Mouse (Mus musculus) adrenal gland, postnatal 4 days (tissue): ENCODE data around the gene Parp12. TPM values are rescaled to one million over a fixed set of nuclear protein-coding genes. Genes with fewer than 3 reads are reported as not detected.

Source experiments
- DNase-seq, 2 experiments: peaks; one replicate each; pipeline ENCODE4 v3.0.0; 2021 to 2022; ENCODE audit warnings: low spot score in 2 of 2, mixed read lengths in 2 of 2
- long read RNA-seq, 2 experiments: library from polyadenylated mRNA; stranded (forward); transcript quantifications; one replicate each; pipeline ENCODE4 v2.0.0; 2021
- total RNA-seq, 2 experiments: library from RNA; stranded (reverse); gene quantifications; 2 replicates each; pipeline ENCODE4 v1.2.3; 2021

Parp12 gene
- total RNA-seq = 10 to 100 TPM; 21.7 to 22.5 TPM
- long read RNA-seq, experiment 1, transcript Parp12-201 (12 exons, 3,231 nt) = major isoform, 13 of 16 reads
- long read RNA-seq, experiment 1, partial matches to known transcripts = 0 of 16 reads
- long read RNA-seq, experiment 1, other reads (novel, unspliced or antisense) = 3 of 16 reads
- long read RNA-seq, experiment 2, transcript Parp12-201 (12 exons, 3,231 nt) = major isoform, 25 of 31 reads
- long read RNA-seq, experiment 2, partial matches to known transcripts = 2 of 31 reads
- long read RNA-seq, experiment 2, other reads (novel, unspliced or antisense) = 4 of 31 reads

DNA sequence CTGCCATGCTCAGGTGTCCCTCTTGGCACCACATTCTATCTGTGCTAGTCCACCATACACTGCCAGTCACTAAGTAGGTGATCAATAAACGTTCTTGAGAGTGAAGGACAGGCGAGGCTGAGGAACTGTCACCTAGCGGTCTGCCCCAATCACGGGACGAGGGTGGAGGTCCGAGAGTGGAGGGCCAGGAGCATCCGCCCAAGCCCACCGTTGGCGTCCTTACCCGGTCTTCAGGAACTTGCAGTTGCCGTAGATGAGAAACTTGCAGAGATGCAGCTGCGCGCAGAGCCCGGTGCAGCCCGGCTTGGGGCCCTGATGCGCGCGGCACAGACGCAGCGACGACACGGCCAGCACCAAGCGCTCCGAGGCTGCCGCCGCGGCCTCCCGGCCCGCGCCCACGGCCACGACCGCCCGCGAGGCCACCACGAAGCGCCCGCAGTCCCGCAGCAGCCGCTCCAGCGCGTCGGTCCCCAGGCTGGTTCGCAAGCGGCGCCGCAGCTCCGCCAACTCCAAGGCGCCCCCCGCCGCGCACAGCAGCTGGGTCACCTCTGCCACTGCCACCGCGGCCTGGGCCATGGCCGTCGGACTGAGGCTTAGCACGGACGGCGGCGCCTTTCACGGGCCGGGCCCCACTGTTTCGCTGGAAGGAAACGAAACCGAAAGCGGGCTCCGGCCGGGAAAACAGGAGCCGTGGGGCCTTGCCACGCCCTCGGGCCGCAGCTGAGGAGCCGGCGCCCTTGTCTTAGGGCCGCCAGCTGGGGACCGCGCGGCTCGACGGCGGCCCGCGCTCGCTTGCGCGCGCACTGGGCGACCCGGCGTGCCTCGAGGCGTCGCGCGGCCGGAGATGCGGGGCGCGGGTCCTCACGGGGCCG is at the start of gene Parp12:
TSS of gene Parp12 (minus strand) at position 766 of the 872 bp plus-strand sequence.
- peak; percentile 52 to 65 for DNase-seq

DNA sequence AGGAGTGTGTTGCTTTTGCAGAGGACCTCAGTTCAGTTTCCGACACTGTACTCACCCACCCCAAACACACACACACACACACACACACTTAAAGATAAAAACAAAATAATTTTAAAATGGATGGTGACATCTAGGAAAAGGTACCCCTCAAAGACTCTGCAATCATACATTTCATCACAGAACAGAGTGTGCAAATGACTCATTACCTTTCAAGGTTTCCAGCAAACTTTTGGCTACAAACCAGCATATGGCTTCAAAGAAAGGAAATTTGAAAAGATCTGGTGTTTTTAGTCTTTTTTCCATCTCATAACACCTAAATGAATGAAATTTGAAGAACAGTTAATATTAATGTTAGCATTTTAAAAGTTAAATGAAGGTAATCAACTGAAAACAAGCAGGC is 46.7 kb upstream of the Parp12 start:
- no peak for DNase-seq

DNA sequence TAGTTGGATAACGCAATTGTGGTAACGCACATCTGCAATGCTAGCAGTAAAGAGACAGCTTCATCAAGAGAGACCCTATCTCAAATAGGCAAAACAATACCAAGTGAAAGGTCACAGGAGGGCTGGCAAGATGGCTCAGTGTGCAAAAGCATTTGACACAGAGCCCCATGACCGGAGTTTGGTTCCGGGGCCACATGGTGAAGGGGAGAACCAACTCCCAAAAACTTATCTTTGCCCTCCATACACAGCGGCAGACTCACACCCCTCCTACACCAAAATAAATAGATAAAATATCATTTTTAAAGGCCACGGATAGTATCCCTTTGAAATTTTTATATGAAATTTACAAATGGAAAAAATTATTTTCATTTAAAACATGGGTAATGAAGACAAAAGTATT is 43.8 kb upstream of the Parp12 start:
- DNase-seq = no peak

DNA sequence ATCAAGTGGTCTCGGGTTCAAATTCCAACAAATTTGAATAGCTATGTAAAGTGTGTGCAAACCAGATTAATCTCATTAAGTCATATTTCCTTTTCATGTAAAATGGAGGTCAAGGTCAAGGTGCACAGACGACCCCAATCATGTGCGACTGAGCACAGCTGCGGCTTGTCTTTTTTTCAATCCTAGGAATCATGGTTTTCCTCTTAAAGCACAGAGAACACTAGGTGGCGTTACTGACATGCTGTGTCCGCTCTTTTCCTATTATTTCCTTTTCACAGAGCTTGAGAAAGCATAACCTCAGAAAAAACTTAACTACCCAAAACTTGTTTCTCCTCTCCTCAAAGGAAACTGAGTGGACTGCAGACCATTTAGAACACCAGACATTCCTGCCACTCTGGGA is 27.9 kb upstream of the Parp12 start:
- DNase-seq = no peak

DNA sequence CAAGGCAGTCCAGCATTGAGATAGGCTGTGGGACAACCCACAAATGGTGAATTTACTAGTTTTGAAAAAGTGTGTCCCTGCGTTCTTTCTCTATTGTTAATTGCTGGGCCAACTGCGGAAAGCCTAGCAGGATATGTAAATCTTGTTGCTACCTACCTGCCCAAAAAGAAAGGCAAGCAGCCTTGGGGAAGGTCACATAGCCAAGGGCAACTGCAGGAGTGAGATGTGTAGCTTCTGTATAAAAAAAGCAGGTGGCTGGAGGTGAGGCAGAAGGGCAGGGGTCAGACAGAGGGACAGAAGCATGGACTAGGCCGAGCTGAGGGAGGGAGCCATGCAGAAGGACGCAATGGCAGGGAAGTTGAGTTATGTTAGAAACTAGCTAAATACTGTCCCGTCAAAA is 14.4 kb upstream of the Parp12 start:
- no peak for DNase-seq

DNA sequence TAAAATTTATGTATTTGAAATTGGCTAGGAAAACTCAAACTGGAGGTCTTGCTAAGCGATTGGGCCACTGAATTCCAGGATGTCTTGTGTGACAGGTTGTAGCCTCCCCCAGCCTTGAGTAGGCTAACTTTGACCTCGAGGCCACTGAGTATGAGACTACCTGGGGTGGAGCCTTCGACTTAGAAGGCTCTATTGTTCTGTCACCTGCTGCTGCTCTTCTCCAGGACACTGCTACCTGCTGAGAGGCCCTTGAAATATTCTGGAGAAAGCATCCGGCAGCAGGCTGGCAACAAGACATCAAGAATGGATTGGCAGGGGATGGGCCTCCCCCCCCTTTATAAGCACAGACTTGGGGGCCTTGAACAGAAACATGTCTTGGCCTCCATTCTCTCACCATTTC is 13.3 kb upstream of the Parp12 start:
- DNase-seq = no peak

DNA sequence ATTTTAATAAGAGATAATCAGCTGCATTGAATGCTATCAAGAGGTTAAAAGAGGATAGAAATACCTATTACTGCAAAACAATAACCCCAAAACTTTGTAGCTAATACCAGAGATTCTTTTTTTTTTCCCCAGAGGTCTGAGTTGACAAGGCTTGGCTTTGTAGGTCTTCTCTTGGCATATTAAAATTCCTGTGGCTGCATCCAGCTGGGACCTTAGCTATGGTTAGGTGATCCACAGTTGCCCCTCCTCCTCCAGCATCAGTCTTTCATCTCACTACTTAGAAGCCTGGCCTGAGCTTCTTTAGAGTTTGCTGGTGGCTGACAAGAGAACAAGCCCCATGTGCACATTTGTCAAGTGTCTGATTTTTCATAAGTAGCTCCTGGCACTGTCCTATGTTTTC is 6.6 kb upstream of the Parp12 start:
- DNase-seq = no peak

DNA sequence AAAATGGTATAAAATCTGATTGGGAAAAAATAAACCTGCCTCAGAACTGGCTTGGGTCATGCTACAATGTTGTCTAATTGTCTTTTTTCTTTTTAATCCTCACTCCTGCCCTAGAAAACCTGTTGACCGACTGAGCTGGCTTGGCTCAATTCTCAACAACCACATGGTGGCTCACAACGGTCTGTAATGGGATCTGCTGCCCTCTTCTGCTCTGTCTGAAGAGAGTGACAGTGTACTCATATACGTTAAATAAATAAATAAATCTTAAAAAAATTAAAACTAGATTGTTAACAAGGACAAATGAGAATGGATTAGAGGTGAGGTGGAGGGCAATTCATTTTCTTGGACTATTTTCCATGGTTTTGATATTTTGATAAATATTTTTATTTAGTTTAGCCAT is 2.5 kb upstream of the Parp12 start:
- DNase-seq = no peak

DNA sequence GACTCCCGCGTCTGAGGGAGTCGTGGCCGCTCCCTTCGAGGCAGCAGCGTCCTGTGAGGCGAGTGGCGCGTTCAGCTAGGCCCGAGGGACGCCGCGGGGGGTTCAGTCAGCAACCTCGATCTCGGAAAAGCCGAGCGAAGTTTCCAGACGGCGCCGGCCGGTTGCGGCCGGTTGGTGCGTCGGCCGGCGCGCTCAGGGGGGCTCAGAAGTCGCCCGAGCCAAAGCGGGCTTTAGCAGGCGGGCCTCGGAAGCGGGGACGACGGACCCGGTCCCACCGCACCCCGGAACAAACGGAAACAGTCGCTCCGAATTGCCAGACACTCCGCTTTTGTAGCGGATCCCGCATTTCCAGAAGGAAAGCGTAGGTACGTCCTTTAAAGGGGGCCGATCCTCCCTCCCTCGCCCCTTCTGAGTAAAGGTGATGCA is 320 bp upstream of the Parp12 start:
- peak in 1 of 2 experiments; percentile 24 for DNase-seq

DNA sequence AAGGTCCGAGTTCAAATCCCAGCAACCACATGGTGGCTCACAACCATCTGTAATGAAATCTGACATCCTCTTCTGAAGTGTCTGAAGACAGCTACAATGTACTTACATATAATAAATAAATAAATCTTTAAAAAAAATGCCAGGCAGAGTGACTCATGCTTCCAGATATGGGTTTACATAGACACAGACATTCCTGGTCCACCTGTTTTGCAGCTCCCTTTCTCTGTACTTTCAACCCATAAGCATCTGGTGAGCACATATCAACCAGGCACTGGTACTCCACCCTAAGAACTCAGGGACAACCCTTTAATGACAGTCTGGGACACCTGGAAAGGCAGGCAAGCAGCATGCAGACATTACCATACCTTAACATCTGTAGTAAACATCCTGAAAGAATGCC is 2.7 kb downstream of the Parp12 start:
- no peak for DNase-seq

DNA sequence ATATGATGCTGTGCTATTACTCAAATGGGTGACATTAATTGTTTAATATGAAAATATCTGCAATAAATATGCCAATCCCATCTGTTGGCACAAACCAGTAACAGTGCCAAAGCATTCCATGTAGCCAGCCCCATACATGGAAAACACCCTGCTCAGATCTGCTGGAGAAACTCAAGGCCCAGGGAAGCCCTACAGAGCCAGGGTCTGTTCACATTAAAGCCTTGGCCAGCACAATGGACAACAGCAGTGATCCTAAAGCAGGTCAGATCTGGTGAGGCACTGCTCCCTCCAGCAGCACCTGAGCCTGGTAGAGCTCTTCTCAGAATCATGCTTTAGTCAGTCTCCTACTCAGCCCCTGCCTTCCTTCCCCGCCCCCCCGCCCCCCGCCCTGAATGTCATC is 5.0 kb downstream of the Parp12 start:
- DNase-seq = no peak

DNA sequence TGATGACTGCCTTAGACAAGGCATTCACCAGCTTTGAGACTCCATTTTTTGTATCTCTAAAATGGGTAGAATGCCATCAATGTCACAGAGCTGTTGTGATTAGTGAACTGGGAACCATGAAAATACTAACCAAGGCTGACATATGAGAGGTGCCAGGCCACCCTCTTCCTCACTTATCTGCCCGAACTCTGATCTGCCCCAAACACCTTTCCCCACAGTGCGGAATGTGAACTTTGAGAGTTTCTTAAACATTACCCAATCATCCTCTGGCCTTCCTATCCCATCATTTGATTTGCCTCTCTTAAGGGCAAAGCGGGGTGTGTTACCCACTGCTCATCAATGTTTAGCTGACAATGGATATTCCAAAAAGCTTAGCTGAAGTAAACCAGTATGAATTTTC is 5.4 kb downstream of the Parp12 start:
- DNase-seq = no peak

DNA sequence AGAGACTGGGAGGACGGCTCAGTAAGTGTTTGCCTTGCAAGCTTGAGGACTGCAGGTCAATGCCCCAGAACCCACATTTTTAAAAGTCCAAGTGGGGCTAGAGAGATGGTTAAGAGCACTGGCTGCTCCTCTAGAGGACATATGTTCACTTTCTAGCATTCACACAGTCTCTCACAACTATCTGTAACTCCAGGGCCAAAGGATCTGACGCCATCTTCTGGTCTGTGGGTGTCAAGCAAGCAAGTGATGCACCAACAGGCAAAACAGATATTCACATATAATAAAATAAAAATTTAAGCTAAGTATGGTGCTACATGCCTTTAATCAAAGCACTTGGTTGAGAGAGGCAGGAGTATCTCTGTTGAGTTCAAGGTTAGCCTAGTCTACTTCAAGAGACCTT is 11.3 kb downstream of the Parp12 start:
- no peak for DNase-seq

DNA sequence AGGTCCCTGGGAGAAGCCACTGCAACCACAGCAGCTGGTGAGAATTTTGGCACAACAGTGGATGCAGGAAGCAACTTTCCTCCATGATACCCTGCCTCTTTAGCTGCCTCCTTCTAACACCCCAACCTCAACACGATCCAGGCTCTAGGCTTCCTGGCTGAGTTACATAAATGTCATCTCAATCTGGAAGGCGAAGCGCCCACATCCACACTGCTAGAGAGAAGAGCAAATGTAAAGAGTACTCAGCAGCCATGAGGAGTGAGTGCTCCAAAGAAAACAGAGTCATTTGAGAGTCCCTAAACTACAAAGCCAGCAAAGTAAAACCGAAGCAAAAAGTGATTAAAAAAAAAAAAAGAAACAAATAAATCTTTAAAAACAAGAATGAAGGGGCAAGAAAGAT is 13.5 kb downstream of the Parp12 start:
- DNase-seq = no peak

DNA sequence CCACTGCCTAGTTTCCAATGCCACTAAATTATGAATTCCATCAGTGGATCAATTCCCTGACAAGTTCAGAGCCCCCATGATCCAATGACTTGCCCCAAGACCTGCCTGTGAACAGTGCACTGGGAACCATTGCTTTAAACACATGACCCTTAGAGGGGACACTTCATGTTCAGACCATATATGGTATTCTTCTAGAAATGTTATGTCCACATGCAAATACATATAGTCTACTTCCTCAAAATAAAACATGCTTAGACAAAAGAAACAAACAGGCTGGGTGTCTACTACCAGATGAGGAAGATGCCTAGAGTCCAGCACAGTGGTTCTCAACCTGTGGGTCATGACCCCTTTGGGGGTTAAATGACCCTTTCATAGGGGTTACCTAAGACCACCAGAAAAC is 41.7 kb downstream of the Parp12 start:
- DNase-seq = no peak

DNA sequence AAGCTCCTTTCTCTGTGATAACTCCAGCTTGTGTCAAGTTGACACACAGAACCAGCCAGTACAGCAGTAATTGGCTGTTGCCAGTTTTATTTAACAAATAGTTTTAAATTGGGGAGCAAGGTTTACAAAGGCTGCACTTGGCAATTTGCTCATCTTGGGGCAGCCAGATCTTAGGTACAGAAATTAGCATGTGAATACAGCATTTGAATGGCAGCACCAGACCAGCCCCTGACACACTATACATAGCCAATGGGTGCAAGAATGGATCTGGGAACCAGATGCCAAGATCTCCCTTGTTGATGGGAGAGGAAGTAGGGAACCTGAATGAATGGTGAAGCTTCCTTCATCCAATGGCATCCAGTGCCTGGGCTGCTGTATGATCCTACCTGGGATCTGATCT is 44.0 kb downstream of the Parp12 start:
- DNase-seq = no peak

DNA sequence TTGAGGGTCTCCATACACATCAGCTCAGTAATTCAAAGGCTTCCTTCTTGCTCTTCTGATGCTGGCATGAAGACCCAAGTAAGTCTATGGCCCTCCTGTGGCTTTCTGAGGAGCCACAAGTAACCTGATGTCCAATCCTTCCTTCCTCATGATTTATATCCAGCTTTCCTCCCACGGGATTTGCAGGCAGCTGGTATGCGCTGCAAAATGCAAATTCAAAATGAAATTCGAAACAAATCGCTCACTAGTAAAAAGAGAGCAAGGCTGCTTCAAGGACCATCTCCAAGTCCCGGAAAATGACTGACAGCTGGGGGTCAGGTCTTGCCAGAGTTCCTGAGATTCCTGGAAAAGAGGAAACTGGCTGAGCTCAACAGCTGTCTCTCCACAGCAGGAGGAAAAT is 45.5 kb downstream of the Parp12 start:
- DNase-seq = no peak

DNA sequence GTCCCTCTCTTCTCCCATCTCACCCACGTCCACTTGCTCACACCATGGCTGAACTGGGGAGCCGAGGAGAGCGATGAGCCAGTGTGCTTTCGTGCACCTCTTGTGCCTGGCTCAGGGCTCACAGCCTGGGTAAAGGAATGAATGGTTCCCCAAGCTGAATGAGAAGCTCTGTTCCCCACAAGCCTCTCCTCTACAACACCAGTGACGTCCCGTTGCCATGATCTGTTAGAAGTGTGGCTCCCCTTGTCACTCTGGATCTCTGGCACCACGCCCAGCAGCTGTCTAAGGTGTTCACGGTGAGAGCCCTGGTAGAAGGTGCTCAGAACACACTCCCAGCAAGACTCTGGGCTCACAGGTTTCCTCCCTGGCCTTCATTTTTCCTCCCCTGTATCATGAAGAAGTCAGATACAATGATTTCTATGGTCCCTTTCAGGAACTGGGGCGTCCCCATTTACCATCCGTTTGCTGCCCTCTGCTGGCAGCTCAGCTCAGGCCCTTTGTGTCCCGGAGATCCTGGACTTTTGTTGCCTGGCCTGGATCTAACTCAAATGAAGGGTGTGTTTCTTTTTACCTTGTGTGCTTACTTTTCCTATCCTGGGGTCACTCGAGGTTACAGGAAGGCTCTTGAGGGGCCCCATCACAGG is 51.1 kb downstream of the Parp12 start:
- peak; percentile 57 to 65 for DNase-seq

DNA sequence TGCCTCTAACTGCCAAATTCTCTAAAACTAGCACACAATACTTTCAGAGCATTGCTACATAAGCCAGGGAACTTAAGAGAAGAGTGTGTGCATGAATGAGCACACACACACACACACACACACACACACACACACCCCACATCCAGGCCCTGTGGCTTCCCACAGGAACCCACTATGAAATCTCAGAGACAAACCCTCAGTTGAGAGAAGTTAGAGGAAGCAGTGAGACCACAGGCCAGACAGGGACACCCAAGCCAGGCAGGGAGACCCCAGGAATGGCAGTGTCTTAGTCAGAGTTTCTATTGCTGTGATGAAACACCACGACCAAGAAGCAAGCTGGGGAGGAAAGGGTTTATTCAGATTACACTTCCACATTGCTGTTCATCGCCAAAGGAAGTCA is 54.6 kb downstream of the Parp12 start:
- no peak for DNase-seq

DNA sequence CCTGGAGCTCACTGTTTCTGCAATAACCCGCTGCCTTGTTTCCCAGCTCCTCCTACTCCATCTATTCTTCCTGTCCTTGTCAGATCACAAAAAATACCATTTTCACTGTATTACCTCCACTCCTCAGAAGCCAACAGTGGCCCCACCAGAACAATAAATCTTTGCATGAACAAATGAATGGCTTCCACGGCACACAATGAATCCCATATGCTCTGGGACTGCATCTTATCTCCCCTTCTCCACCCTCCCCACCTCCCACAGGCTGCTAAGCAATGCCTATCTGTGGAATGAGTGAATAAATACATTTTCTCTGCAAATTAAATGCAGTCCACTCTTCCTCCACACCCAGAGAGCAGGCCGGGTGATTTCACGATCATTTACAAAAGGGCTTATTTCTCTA is 57.0 kb downstream of the Parp12 start:
- no peak for DNase-seq

DNA sequence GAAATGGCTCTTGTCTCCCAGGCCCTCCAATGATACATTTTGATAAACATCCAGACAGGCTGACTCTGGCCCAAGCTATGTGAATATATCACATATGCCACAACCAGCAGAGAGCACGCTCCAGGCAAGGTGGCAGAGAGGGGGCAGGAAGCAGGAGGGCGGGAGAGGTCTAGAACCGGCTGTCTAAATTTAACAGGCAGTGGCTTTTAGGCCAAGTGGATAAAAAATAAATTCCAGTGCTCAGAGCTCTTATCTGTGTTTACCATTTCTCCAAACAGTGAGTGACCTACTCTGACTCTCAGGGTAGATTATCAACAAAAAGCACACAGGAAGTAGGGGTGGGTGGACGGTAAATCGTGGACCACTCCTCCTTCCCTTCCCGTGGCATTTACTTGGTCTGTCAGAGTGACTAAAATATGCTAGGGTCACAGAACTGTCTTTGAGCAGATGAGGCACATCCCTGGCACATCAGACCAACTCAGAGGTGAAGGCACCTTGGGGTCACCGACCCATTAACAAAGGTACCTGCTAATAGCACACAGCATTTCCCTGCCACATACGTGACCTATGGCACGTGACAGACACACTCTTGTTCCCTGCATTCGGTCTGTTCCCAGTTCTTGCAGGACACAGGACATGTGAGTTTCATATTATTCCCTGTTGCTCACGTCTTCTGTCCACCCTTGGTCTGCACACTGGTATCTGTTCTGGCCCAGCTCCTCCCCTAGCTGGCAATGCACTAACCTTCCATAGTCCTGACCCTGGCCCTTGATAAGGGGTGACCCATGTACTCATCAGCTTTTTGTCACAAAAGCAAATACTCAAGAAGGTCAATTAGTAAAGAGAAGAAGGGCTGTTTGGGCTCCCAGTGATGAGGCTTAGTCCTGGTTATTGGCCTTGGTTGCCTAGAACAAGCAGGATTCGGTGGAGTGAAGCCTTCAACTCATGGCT is 58.3 kb downstream of the Parp12 start:
- DNase-seq = no peak
